Mouse (Mus musculus) monocyte, adult 2 months (primary cell): Measurements from ENCODE around the gene Crebzf.

Experiments
- DNase-seq, 2 experiments: peaks; one replicate each; pipeline ENCODE4 v3.0.0; 2022; ENCODE audit warnings: low spot score in 2 of 2, low read depth in 1 of 2

Gene Crebzf

DNA sequence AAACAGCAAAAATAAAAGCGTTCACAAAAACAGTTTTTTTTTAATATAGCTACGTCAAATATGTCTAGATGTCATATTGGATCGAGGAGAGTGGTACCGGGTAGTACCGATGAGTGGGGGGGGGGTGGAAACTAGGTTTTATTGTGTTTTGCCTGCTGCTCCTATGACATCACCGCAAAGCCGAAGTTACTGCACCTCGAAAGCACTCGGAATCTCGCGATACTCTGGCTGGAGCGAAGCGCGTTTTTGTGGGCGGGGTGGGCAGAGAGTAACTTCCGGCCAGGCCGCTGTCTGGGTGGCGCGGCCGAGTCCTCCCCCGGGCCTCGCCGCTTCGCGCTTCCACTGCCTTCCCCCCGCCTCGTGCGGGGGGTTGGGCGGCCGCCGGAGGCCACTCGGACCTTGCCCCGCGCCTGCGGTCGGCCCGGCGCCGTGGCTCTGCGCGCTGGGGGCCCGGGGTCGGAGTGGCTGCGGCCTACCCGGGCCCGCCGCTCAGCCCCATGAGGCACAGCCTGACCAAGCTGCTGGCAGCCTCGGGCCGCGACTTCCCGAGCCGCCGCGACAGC is at the start of gene Crebzf:
TSS of gene Crebzf (plus strand) at position 212 of the 563 bp plus-strand sequence.
- DNase-seq = peak; percentile 79 to 91

DNA sequence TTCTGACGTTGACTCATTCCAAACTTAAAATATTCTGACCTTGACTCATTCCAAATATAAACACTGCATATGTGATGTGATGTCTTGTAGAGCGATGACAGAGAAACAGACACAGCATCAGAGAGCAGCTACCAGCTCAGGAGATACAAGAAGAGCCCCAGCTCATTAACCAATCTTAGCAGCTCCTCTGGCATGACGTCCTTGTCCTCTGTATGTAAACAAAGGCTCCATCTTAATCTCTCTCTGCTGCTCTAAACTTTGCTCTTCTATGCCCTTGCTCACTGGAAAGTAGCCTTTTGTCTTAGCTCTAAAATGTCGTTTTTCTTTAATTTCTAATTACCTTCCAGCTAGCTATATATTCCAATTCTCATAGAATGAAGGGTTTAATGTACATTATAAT is 47.5 kb upstream of the Crebzf start:
- DNase-seq = no peak

DNA sequence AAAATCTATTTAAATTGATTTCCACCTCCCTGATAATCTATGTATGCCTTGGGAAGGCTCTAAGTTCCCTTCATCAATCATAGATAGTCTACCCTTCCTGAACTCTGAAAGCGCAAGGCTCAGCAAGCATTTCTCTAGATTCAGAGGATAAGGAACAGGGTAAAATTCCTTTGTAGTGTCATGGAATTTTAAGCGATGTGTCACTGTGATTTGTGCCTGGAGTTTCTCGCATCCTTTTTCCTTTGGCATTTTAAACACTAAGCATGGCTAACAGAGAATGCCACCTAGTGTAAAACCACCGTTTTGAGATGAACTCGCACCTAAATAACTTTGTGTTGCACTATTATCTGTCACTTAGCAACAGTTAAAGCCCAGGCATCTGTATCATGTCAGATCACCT is 46.6 kb upstream of the Crebzf start:
- DNase-seq = no peak

DNA sequence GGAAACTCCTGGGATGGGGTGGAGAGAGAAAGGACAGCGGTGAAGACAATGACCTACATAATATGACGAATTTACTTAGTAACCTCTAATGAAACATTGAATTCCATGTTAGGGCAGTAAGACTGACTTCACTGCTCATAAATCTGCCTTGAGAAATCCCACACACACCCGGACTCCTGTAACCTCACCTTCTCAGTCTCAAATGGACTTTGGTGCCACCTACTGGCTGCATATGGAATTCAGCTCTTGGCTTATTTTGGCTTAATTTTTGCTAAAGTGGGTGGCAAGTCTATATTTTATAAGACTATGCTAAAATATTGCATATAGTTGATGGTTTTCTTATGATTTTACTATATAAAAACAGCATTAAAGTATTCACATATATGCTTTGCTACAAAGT is 32.6 kb upstream of the Crebzf start:
- peak in 1 of 2 experiments; percentile 18 for DNase-seq

DNA sequence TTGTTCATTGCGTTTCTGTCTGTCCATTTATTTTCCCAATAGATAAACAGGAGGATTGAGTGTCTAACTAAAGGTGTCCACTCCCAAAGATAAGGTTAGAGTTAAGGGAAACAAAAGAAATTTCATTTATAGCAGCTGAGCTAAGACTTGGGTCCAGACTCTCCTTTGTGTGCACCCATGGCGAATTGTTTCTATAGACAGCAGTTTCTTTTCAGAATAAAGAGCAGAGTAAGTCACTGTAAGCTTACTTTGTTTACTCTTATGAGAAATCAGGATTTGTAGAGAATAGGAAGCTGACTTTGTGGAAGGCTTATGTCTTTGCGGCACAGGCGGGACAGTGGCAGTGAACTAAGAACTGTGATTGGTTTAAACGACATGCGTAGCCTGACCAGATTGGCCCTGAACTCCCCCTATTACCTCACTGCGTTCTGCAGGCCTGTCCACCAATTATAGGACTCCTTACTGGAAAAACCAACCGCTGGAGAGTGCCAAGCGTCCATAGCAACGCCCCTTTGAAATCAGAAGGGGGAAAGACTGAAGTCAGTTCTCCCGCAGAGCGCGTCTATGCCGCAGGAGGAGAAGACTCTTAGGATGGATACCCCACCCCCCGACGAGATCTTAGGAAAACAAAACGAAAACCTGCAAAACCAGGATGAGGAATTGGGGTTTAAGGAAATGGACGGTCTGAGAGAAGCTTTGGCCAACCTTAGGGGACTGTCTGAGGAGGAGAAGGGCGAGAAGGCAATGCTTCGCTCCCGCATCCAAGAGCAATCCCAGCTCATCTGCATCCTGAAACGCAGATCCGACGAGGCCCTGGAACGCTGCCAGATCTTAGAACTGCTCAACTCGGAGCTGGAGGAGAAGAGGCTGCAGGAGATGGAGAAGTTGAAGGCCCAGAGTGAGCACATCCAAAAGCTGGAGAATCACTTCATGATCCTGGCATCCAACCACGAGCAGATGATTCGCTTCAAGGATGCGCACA is 16.2 kb upstream of the Crebzf start, which contains the start of gene Ccdc89:
TSS of gene Ccdc89 (plus strand) at position 558 of the 982 bp plus-strand sequence.
- DNase-seq = peak in 1 of 2 experiments; percentile 6

DNA sequence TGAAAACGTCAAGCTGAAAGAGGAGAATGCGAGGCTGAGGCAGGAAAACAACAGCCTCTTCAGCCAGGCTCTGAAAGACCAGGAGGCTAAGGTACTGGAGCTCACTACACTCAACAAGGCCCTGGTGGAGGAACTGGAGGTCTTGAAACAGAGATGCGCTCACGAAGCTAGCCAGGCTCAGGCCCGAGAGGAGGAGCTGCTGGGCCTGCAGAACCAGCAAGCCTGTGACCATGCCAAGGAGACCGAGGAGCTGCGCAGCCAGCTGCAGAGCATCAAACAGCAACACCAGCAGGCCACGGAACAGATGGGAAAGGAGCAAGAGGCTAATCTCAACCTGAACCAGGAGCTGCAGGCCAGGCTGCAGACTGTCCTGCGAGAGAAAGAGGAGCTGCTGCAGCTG is 15.5 kb upstream of the Crebzf start:
- no peak for DNase-seq

DNA sequence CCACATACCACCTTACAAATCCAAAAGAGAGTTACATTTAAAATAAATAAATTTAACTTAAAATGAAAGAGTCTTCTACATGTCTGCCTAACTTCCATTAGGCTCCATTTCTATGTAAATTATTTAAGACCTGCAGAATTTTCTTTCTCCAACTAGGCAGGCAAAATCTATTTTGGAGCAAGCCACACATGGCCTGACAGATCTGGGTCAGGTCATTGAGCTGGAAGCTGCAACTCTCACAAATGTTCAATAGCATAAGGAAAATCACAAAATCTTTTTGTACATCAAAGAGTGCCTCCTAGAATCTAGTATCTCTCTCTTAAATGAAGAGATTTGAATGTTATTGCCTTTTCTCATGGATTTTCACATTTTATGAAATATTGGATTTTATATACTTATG is 10.3 kb upstream of the Crebzf start:
- no peak for DNase-seq

DNA sequence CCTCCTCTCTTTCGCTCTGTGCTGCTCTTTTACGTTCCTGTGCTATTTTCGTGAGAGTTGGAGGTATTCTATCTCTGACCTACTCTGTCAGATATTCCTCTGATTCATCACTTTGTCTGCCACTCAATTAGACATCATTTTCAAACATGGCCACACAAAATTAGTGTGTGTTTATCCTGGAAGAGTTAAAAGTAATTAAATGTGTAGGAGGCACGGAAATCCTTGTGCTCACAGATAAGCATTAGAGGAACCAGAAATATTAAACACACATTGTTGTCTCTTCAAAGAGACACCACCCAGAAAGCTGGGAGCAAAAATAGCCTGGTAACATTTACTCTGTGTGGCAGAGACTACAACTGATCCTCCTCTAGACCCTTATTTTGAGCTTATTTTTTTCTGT is 2.5 kb upstream of the Crebzf start:
- no peak for DNase-seq

DNA sequence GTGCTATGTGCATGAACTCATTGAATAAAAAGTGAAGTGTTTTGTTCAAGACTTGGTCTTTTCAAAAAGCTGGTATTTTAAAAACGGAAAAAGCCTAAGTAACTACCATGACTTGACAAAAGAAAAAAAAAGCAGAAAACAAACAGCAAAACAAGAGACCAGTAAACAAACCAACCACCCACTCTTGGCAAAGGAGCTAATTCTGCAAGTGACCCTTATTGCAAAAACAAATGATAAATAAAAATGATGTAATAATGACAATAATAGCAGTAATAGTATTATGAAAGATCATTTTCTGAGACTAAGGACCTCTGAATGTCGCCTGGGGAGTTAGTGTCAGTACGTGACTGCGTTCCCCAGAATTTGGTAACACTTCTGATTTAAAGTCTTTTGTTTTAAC is 459 bp upstream of the Crebzf start:
- no peak for DNase-seq

DNA sequence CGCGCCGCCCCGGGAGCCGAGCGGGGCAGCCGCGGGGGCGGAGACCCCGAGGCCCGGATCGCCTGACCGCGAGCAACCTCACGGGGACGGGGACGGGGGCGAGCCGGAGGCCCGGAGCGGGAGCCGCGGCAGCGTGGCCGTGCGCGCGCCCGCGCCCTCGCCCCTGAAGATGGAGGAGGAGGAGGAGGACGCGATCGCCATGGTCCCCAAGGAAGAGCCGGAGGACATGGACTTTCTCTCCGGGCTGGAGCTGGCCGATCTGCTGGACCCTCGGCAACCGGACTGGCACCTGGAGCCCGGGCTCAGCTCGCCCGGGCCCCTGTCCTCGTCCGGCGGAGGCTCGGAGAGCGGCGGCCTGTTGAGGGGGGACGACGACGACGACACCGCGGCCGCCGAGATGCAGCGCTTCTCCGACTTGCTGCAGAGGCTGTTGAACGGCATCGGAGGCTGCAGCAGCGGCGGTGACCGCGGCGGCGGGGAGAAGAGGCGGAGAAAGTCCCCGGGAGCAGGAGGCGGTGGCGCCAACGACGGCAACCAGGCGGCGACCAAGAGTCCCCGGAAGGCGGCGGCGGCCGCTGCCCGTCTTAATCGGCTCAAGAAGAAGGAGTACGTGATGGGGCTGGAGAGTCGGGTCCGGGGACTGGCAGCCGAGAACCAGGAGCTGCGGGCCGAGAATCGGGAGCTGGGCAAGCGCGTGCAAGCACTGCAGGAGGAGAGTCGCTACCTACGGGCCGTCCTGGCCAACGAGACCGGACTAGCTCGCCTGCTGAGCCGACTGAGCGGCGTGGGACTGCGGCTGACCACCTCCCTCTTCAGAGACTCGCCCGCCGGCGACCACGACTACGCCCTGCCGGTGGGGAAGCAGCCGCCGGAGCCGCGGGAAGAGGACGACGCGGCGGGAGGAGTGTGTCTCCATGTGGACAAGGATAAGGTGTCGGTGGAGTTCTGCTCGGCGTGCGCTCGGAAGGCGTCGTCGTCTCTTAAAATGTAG is 867 bp downstream of the Crebzf start:
- DNase-seq = peak; percentile 18 to 53

DNA sequence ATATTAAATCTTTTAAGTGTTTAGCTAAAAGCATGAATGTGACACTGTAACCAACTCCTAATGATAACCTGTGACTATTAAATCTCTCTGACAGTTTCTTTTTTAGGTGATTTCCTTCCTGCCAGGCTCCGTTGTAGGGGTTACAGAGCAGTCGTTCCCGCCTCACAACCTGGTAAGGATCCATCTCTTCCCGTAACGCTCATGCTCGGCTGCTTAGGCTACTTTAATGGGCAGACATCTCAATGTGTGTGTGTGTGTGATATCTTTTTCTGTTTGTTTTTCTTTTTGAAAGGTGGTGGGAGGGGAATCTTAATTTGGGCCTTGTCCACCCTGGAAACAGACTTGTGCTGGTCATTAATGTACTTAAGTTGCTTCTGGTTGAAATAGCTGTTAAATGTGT is 1.7 kb downstream of the Crebzf start:
- no peak for DNase-seq

DNA sequence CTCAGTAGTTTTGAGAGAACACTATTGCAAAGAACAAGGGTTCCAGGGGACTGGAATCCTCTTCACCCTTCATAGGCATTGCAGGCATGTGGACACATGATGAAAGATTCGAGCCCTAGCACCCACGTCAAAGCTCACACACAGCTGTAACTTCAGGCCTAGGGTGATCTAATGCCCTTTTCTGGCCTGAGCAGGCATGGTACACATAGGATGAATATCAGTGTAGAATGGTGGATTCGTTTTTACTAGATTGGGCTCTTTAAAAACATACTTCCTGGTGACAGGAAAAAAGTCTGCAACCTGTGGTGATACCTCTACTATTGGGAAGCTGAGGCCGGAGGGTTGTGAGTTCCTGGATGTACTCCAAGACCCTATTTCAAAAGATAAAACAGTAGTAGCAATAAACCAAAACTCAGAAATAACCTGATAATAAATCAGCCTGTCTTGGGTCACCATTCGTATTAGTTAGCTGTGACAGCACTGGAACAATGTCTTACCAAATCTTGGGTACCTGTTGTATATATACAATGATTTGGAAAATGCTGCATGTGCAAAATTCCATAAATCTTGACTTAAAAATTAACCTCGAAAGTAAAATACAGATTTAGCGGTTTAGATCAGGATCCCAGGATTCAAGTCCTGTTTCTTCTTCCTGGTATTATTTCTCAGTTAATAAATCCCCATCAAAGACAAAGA is 13.8 kb downstream of the Crebzf start:
- no peak for DNase-seq

DNA sequence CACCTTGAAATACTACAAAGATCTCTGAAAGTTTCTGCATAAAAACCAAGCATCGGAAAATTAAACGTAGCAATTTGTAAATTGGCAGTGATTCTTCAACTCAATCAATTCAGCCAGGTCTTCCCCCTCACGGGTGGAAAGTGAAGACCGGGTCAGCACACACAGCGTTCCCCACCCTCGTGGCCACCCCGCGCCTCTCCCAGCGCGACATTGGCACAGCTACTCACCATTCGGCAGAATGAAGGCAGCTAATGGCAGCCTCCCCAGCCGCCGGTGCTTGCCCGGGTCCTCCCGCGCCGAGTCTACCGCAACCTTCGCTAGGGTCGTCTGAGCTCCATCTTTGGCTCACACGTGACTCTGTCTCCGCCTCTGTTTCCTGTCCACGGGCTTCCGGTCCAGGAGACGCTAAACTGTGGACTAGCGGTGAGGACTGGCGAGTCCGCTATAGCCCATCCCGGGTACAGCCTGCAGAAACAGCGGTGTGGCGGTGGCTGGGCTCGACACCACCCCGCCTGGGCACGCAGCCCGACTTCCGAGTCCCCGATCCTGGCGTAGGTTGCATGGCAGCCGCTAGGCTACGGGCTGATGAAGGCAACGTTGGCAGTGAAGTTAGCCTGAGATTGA is 14.4 kb downstream of the Crebzf start, which contains the start of gene Tmem126a:
TSS of gene Tmem126a (minus strand) at position 385 of the 624 bp plus-strand sequence.
- peak in 1 of 2 experiments; percentile 64 for DNase-seq

DNA sequence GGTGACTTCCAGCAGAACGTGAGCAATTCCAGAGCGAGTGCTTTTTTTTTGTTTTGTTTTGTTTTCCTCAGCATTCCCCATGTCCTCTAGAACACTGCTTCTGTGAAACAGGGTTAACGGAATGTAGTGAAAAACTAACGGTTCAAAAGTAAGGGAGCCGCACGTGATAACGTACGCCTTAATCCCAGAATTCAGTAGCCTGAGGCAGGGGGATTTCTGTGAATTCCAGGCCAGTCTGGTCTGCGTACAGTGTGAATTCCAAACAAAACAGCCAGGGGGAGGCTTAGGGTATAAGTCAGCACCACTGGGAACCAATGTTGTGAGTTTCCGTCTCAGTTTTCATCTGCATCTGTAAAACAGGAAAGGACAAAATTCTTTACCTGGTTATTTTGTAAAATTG is 15.0 kb downstream of the Crebzf start:
- DNase-seq = no peak

DNA sequence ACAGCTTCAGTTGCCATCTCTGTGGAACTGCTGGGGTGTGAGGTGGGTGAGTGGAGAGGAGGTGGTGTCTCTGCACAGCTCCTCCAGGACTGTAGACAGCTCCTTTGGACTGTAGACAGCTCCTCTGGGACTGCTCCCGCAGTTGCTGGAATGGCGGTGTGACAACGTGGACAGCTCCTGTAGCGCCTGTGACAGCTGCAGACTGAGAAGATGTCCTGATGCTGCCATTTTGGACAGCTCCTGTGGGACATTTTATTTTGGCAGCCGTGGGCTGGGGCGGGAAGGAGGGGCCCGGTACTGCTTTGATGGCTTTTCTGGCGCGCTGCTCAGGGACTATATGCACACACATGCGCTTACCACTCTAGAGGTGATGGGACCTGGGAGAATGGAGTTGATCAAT is 17.8 kb downstream of the Crebzf start:
- no peak for DNase-seq

DNA sequence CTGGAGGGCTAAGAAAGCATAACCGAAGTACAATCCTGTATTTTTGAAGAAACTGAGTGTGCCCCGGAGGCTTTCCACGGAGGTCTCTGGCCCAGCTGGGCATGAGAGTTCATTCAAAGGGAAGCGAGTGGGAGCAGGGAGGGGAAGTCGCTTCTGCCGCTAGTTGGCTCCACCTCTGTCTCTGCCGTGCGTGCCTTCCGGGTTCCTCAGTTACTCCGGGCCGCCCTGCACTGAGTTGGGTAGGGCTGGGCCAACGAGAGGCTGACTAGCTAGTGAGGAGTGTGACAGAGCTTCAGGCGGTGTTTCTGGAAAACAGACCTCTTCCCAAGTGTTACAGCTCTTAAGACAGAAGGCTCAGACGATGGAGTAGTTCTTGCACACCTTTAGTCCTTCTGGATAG is 18.4 kb downstream of the Crebzf start:
- DNase-seq = peak in 1 of 2 experiments; percentile 49

DNA sequence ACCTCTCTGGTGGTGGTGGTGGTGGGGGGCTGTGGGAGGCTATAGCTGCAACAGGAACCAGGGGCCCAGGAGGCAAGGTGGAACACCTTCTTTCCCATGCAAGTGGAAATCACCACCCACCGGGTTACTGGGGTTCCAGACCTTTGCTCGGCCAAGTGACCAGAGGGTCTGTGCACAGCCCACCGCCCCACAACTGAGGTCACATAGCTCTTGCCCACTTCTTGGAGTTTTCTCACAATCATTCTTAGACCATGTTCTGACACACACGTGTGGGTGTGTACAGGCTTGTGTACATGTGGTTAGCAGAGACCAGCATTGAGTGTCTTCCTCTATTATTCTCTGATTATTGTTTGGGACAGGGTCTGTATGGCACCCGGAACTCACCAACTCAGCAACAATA is 18.9 kb downstream of the Crebzf start:
- DNase-seq = no peak

DNA sequence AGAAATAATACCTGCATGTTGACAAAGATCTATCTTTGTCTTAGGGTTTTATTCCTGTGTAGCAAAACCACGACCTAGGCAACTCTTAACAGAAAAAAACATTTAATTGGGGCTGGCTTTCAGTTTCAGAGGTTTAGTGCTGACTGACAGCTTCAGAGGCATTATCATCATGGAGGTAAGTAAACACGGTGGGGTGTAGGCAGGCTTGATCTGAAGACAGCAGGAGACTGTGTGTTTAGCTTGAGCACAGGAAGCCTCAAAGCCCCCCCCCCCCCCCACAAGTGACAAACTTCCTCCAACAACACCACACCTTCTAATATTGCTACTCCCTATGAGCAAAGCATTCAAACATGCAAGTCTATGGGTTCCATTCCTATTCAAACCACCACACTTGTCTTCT is 31.0 kb downstream of the Crebzf start:
- no peak for DNase-seq

DNA sequence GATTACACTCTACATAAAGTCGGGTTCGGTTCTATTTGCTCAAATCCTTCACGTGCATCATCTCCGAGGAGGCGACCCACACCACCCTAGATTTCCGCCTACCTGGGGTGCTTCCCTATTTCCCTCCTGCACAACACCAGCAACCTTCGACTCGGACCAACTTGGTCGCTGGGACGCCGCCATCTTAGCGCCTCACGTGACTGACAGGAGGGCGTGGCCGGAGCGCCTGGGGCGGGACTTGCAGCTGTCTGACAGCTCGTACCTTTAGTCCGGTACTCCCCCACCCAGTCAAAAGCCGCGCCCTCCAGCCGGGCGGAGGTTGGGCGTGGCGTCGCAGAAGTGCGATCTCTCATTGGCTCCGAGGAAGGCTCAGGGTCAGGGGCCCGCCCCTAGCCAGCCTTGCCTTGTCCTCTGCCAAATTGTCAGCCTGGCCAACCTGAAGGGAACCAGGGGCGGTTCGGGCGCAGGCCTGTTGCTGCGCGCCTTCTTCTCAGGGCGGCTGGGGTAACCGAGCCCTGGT is 33.3 kb downstream of the Crebzf start, which contains the start of gene Tmem126b:
TSS of gene Tmem126b (minus strand) at position 209 of the 520 bp plus-strand sequence.
- peak; percentile 97 to 98 for DNase-seq
